Mouse (Mus musculus): ENCODE measurements around the gene Il17rd.

- TF ChIP-seq CTCF (IDR thresholded peaks at IDR 0.05 in 2 of 3, conservative IDR thresholded peaks at IDR 0.05 in 1 of 3; ENCODE audit: control insufficient read depth in 1 of 3, insufficient read depth in 1 of 3, low read depth in 2 of 3, low read length in 3 of 3, poor library complexity in 1 of 3, severe bottlenecking in 1 of 3): no peak
- no peak for TF ChIP-seq CHD2 (IDR thresholded peaks at IDR 0.05; ENCODE audit: low read length)
- TF ChIP-seq SIN3A (IDR thresholded peaks at IDR 0.05; ENCODE audit: low read length): no peak
- TF ChIP-seq USF1 (IDR thresholded peaks at IDR 0.05; ENCODE audit: low read depth, low read length): no peak
These were observed 42.5 kb upstream of the Il17rd start for GRCm38 (mm10) chr14:26996257-26996656.
